In the genomic region with DNA sequence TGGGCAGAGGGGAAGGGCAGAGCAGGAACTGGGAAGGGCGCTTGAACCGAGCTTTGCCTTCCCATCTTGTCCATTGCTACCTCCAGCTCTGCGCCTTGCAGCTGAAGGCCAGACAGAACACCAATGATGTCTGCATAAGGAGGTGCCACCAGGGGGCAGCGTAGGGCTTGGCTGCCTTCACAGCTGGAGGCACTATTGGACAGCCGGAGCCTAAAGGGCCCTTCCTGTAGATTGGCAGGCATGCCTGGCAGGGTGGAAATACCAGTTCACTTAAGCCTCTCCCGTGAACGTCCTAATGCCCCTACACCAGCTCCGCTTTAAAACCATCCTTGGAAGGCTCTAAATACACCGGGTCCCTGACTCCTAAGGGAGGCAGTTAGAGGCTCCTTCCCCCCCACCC, we compare ENCODE assay signal across 8 mouse cellular contexts. TPM values are rescaled to one million over a fixed set of nuclear protein-coding genes. Genes with fewer than 3 reads are reported as not detected.
A peak's percentile ranks its signal among the peaks of the same experiment; 100 is the strongest.
DNase-seq lines count a peak whose midpoint lies in the region; ATAC-seq lines count a peak whose summit lies in the region.

No protein-coding gene starts in this region.

- WGBS in heart, embryonic 15.5 days: 13% methylated on average over 9 of the region's 9 CpGs
- WGBS in liver, embryonic 13.5 days (ENCODE audit: insufficient replicate concordance): 4% methylated on average over 9 of the region's 9 CpGs
- WGBS in stomach, embryonic 14.5 days: 13% methylated on average over 9 of the region's 9 CpGs

- peaks cover 9% of the 10 kb centered on the region for H3K4me1 ChIP-seq in brown adipose tissue, adult 24 weeks (ENCODE audit: control insufficient read depth, insufficient read depth, insufficient read length, low read length)
- peaks cover 41% of the 10 kb centered on the region for H3K4me1 ChIP-seq in heart, embryonic 15.5 days (replicated peaks)
- peaks cover 51% of the 10 kb centered on the region for H3K4me1 ChIP-seq in liver, embryonic 13.5 days (replicated peaks)
- H3K4me1 ChIP-seq in stomach, embryonic 14.5 days (ENCODE audit: control insufficient read depth, insufficient read depth, low read length): peaks cover 25% of the 10 kb centered on the region

- H3K9ac ChIP-seq in heart, embryonic 15.5 days: peak overlapping the region; percentile 67
- H3K9ac ChIP-seq in liver, embryonic 13.5 days: peak overlapping the region; percentile 82
- H3K9ac ChIP-seq in stomach, embryonic 14.5 days (replicated peaks; ENCODE audit: low read depth, low read length): no peak overlapping the region

- H3K9me3 ChIP-seq in heart, embryonic 15.5 days (replicated peaks): no peaks in the 10 kb centered on the region
- no peaks in the 10 kb centered on the region for H3K9me3 ChIP-seq in liver, embryonic 13.5 days (replicated peaks)
- H3K9me3 ChIP-seq in stomach, embryonic 14.5 days (ENCODE audit: control insufficient read depth, low read depth, low read length): no peaks in the 10 kb centered on the region

- ATAC-seq in heart, embryonic 15.5 days (replicated peaks; ENCODE audit: insufficient number of reproducible peaks, insufficient read depth, low FRiP score, low read depth): no peak
- 0 out of 2 replicates have a peak, but pooled peaks have one; percentile 4 for ATAC-seq in liver, embryonic 13.5 days (ENCODE audit: low read depth)
- ATAC-seq in stomach, embryonic 14.5 days (ENCODE audit: insufficient number of reproducible peaks, insufficient read depth, low FRiP score, low read depth): no peak

- peaks cover 7% of the 10 kb centered on the region; the same call in 1 of the 2 replicates for H3K36me3 ChIP-seq in heart, embryonic 15.5 days
- peaks cover 6% of the 10 kb centered on the region for H3K36me3 ChIP-seq in liver, embryonic 13.5 days
- no peaks in the 10 kb centered on the region for H3K36me3 ChIP-seq in stomach, embryonic 14.5 days (ENCODE audit: control insufficient read depth, insufficient read depth, low read length)

- H3K4me3 ChIP-seq in brown adipose tissue, adult 24 weeks (ENCODE audit: insufficient read depth, low read depth, low read length): peak overlapping the region; percentile 87
- H3K4me3 ChIP-seq in heart, embryonic 15.5 days: peak overlapping the region; percentile 66
- peak overlapping the region; percentile 72 for H3K4me3 ChIP-seq in liver, embryonic 13.5 days (replicated peaks)
- H3K4me3 ChIP-seq in stomach, embryonic 14.5 days (ENCODE audit: low read depth, low read length): no peak overlapping the region

- peak; percentile 96 for DNase-seq in CD4-positive, CD25-positive, alpha-beta regulatory T cell, adult 2 months (ENCODE audit: low read depth, low spot score)
- DNase-seq in fibroblast of lung, adult 2 months (ENCODE audit: low read depth): peak; percentile 78
- DNase-seq in kidney, postnatal 14 days: peak; percentile 94
- peak; percentile 88 for DNase-seq in liver, embryonic 13.5 days
- DNase-seq in natural killer cell, adult 2 months (ENCODE audit: low spot score in 2 of 2): peak; percentile 88 to 93

- H3K27ac ChIP-seq in brown adipose tissue, adult 24 weeks (replicated peaks; ENCODE audit: low read depth, low read length): peak overlapping the region; percentile 47
- H3K27ac ChIP-seq in heart, embryonic 15.5 days: peak overlapping the region; percentile 71
- peak overlapping the region; percentile 76 for H3K27ac ChIP-seq in liver, embryonic 13.5 days
- H3K27ac ChIP-seq in stomach, embryonic 14.5 days (ENCODE audit: low read length): no peak overlapping the region

- H3K27me3 ChIP-seq in heart, embryonic 15.5 days: peaks cover 20% of the 10 kb centered on the region
- peaks cover 42% of the 10 kb centered on the region for H3K27me3 ChIP-seq in liver, embryonic 13.5 days
- H3K27me3 ChIP-seq in stomach, embryonic 14.5 days (ENCODE audit: control insufficient read depth, insufficient read depth, low read length): peaks cover 11% of the 10 kb centered on the region; the same call in 1 of the 2 replicates

- peak overlapping the region; percentile 85 for H3K4me2 ChIP-seq in heart, embryonic 15.5 days
- H3K4me2 ChIP-seq in liver, embryonic 13.5 days: peak overlapping the region; percentile 98
- peak overlapping the region; percentile 91; the same call in 1 of the 2 replicates for H3K4me2 ChIP-seq in stomach, embryonic 14.5 days (replicated peaks; ENCODE audit: low read depth, low read length)

RNA-seq across cellular contexts. Expression of a gene that starts 0.7 kb away (rescaled TPM):
- 14.8 and 17.2 TPM in 2 replicates for polyA plus RNA-seq in brown adipose tissue, adult 24 weeks (2012; ENCODE audit: insufficient read depth, insufficient read length, missing spikeins)
- polyA plus RNA-seq in heart, embryonic 15.5 days (2015; fragmentation: Nextera tagmentation; extraction: Ambion mirVana): 17.2 and 26.5 TPM in 2 replicates
- polyA plus RNA-seq in liver, embryonic 13.5 days (2015; fragmentation: Nextera tagmentation; extraction: Ambion mirVana): 2.8 and 3.1 TPM in 2 replicates
- polyA plus RNA-seq in stomach, embryonic 14.5 days (2014; fragmentation: Nextera tagmentation; extraction: Ambion mirVana): 9.2 and 10.8 TPM in 2 replicates

RNA-seq across cellular contexts. Expression of a gene that starts 2.1 kb away (rescaled TPM):
- polyA plus RNA-seq in brown adipose tissue, adult 24 weeks (2012; ENCODE audit: insufficient read depth, insufficient read length, missing spikeins): 78.5 and 101 TPM in 2 replicates
- 63.6 and 81.7 TPM in 2 replicates for polyA plus RNA-seq in heart, embryonic 15.5 days (2015; fragmentation: Nextera tagmentation; extraction: Ambion mirVana)
- polyA plus RNA-seq in liver, embryonic 13.5 days (2015; fragmentation: Nextera tagmentation; extraction: Ambion mirVana): 94.3 and 94.7 TPM in 2 replicates
- 74.1 and 91.0 TPM in 2 replicates for polyA plus RNA-seq in stomach, embryonic 14.5 days (2014; fragmentation: Nextera tagmentation; extraction: Ambion mirVana)

RNA-seq across cellular contexts. Expression of a gene that starts 17.7 kb away (rescaled TPM):
- not detected in 2 replicates for polyA plus RNA-seq in brown adipose tissue, adult 24 weeks (2012; ENCODE audit: insufficient read depth, insufficient read length, missing spikeins)
- polyA plus RNA-seq in heart, embryonic 15.5 days (2015; fragmentation: Nextera tagmentation; extraction: Ambion mirVana): not detected in 2 replicates
- 0.43 and 0.67 TPM in 2 replicates for polyA plus RNA-seq in liver, embryonic 13.5 days (2015; fragmentation: Nextera tagmentation; extraction: Ambion mirVana)
- polyA plus RNA-seq in stomach, embryonic 14.5 days (2014; fragmentation: Nextera tagmentation; extraction: Ambion mirVana): not detected in 2 replicates

RNA-seq across cellular contexts. Expression of a gene that starts 26.6 kb away (rescaled TPM):
- 62.7 and 65.2 TPM in 2 replicates for polyA plus RNA-seq in brown adipose tissue, adult 24 weeks (2012; ENCODE audit: insufficient read depth, insufficient read length, missing spikeins)
- polyA plus RNA-seq in heart, embryonic 15.5 days (2015; fragmentation: Nextera tagmentation; extraction: Ambion mirVana): 78.1 and 92.5 TPM in 2 replicates
- polyA plus RNA-seq in liver, embryonic 13.5 days (2015; fragmentation: Nextera tagmentation; extraction: Ambion mirVana): 37.7 and 38.9 TPM in 2 replicates
- 95.3 and 101 TPM in 2 replicates for polyA plus RNA-seq in stomach, embryonic 14.5 days (2014; fragmentation: Nextera tagmentation; extraction: Ambion mirVana)

RNA-seq across cellular contexts. Expression of a gene that starts 39.7 kb away (rescaled TPM):
- polyA plus RNA-seq in brown adipose tissue, adult 24 weeks (2012; ENCODE audit: insufficient read depth, insufficient read length, missing spikeins): 2.3 and 4.2 TPM in 2 replicates
- 0.30 and 0.93 TPM in 2 replicates for polyA plus RNA-seq in heart, embryonic 15.5 days (2015; fragmentation: Nextera tagmentation; extraction: Ambion mirVana)
- polyA plus RNA-seq in liver, embryonic 13.5 days (2015; fragmentation: Nextera tagmentation; extraction: Ambion mirVana): 28.0 and 28.3 TPM in 2 replicates
- not detected in 2 replicates for polyA plus RNA-seq in stomach, embryonic 14.5 days (2014; fragmentation: Nextera tagmentation; extraction: Ambion mirVana)
